Mouse (Mus musculus) forebrain, embryonic 14.5 days (tissue): Measurements from ENCODE around the gene Gpsm3. TPM values are rescaled to one million over a fixed set of nuclear protein-coding genes. Genes with fewer than 3 reads are reported as not detected.

Source experiments
- ATAC-seq: fragments of 200-750 bp; cut with Nextera tagmentation; 2 replicates; pipeline ENCODE4 v1.8.0; 2017; ENCODE audit warnings: mild to moderate bottlenecking, moderate library complexity
- DNase-seq: peaks from one replicate; pipeline ENCODE4 v3.0.0-alpha.2; 2015; ENCODE audit warnings: low spot score
- H3K27ac ChIP-seq: fragments of 300-500 bp; sonication (generic); 2 replicates; pipeline ENCODE4 v1.5.1; 2014; ENCODE audit warnings: low read depth, mild to moderate bottlenecking, control low read depth, low read length, moderate library complexity
- H3K27me3 ChIP-seq: fragments of 300-500 bp; sonication (generic); replicated peaks from 2 replicates; pipeline ENCODE4 v1.6.1; 2014; ENCODE audit warnings: low read length, control low read depth, mixed read lengths; ENCODE audit not compliant: control insufficient read depth, insufficient read depth
- H3K36me3 ChIP-seq: fragments of 300-500 bp; sonication (generic); 2 replicates; pipeline ENCODE4 v1.6.1; 2014; ENCODE audit warnings: low read length, control low read depth; ENCODE audit not compliant: control insufficient read depth, insufficient read depth
- H3K4me1 ChIP-seq: fragments of 300-500 bp; sonication (generic); 2 replicates; pipeline ENCODE4 v1.6.1; 2014; ENCODE audit warnings: antibody characterized with exemption, low read length, control low read depth; ENCODE audit not compliant: control insufficient read depth, insufficient read depth
- H3K4me2 ChIP-seq: fragments of 300-500 bp; sonication (generic); 2 replicates; pipeline ENCODE4 v1.6.1; 2014; ENCODE audit warnings: mild to moderate bottlenecking, control low read depth, low read length
- H3K4me3 ChIP-seq: fragments of 300-500 bp; sonication (generic); 2 replicates; pipeline ENCODE4 v1.5.1; 2014; ENCODE audit warnings: low read depth, low read length, control low read depth
- H3K9ac ChIP-seq: fragments of 300-500 bp; sonication (generic); 2 replicates; pipeline ENCODE4 v1.6.1; 2014; ENCODE audit warnings: mild to moderate bottlenecking, low read length, control low read depth, moderate library complexity
- H3K9me3 ChIP-seq: fragments of 300-500 bp; sonication (generic); replicated peaks from 2 replicates; pipeline ENCODE4 v1.6.1; 2016; ENCODE audit warnings: low read length, control low read depth, mixed read lengths; ENCODE audit not compliant: control insufficient read depth
- WGBS: fragments of 180-500 bp; shearing (Covaris S2); extraction: QIAGEN DNeasy Blood & Tissue Kit; methylation state at CpG from one replicate; pipeline ENCODE4 v1.1.7; 2014; 5-methylcytosine and 5-hydroxymethylcytosine counted together
- polyA plus RNA-seq: library from polyadenylated mRNA; unstranded; fragments of >200 nt; fragmentation: Nextera tagmentation; extraction: Ambion mirVana; gene quantifications from 2 replicates; pipeline ENCODE4 v1.2.1, GENCODE M21; 2014

Gpsm3 gene
- polyA plus RNA-seq, 1 experiment from 2014 or later = 3.7 TPM

GRCm38 (mm10) chr17:34568421-34568820 lies 21.2 kb upstream of the Gpsm3 start:
- H3K9me3 ChIP-seq = no peaks in the 10 kb centered on the region
- no peak overlapping the region for H3K27ac ChIP-seq
- H3K36me3 ChIP-seq = no peaks in the 10 kb centered on the region
- 74% methylated on average over 13 of the region's 13 CpGs for WGBS
- H3K4me2 ChIP-seq = no peak overlapping the region
- DNase-seq (no peak), ATAC-seq (no peak)
- H3K27me3 ChIP-seq = no peaks in the 10 kb centered on the region
- no peak overlapping the region for H3K4me3 ChIP-seq
- no peak overlapping the region for H3K9ac ChIP-seq
- no peaks in the 10 kb centered on the region for H3K4me1 ChIP-seq

GRCm38 (mm10) chr17:34569919-34570318 lies 19.7 kb upstream of the Gpsm3 start:
- no peak for ATAC-seq
- Histone ChIP-seq H3K36me3 (no peaks in the 10 kb centered on the region), H3K9ac (no peak overlapping the region), H3K4me1 (no peaks in the 10 kb centered on the region), H3K9me3 (no peaks in the 10 kb centered on the region), H3K4me3 (no peak overlapping the region), H3K4me2 (no peak overlapping the region), H3K27ac (no peak overlapping the region), H3K27me3 (no peaks in the 10 kb centered on the region)
- WGBS = 69% methylated on average over 4 of the region's 4 CpGs
- no peak for DNase-seq

GRCm38 (mm10) chr17:34571875-34572274 lies 17.7 kb upstream of the Gpsm3 start:
- Histone ChIP-seq H3K4me1 (no peaks in the 10 kb centered on the region), H3K4me2 (no peak overlapping the region), H3K4me3 (no peak overlapping the region), H3K27me3 (no peaks in the 10 kb centered on the region), H3K27ac (no peak overlapping the region), H3K9ac (no peak overlapping the region), H3K36me3 (no peaks in the 10 kb centered on the region), H3K9me3 (no peaks in the 10 kb centered on the region)
- no peak for ATAC-seq
- WGBS = 9% methylated on average over 5 of the region's 5 CpGs
- no peak for DNase-seq

GRCm38 (mm10) chr17:34572361-34572760 lies 17.2 kb upstream of the Gpsm3 start:
- DNase-seq (no peak), ATAC-seq (no peak)
- H3K27ac ChIP-seq = no peak overlapping the region
- no peaks in the 10 kb centered on the region for H3K4me1 ChIP-seq
- no peaks in the 10 kb centered on the region for H3K27me3 ChIP-seq
- H3K4me3 ChIP-seq = no peak overlapping the region
- whole genome bisulfite sequencing = 14% methylated on average over 15 of the region's 15 CpGs
- H3K9me3 ChIP-seq = no peaks in the 10 kb centered on the region
- H3K9ac ChIP-seq = no peak overlapping the region
- no peaks in the 10 kb centered on the region for H3K36me3 ChIP-seq
- H3K4me2 ChIP-seq = no peak overlapping the region

- no peak for DNase-seq
- Histone ChIP-seq H3K27me3 (no peaks in the 10 kb centered on the region), H3K9ac (no peak overlapping the region), H3K4me3 (no peak overlapping the region), H3K36me3 (no peaks in the 10 kb centered on the region), H3K4me1 (no peaks in the 10 kb centered on the region), H3K9me3 (no peaks in the 10 kb centered on the region), H3K4me2 (no peak overlapping the region), H3K27ac (no peak overlapping the region)
- ATAC-seq = no peak
- WGBS = 67% methylated on average over 5 of the region's 5 CpGs
These were observed 13.0 kb upstream of the Gpsm3 start for GRCm38 (mm10) chr17:34576577-34576976.

GRCm38 (mm10) chr17:34578070-34578469 lies 11.5 kb upstream of the Gpsm3 start:
- Histone ChIP-seq H3K27ac (no peak overlapping the region), H3K4me3 (no peak overlapping the region)
- WGBS = 84% methylated on average over 3 of the region's 3 CpGs

GRCm38 (mm10) chr17:34582528-34582927 lies 7.1 kb upstream of the Gpsm3 start:
- H3K36me3 ChIP-seq = no peaks in the 10 kb centered on the region
- H3K4me3 ChIP-seq = no peak overlapping the region
- H3K4me1 ChIP-seq = peaks cover 7% of the 10 kb centered on the region
- H3K27ac ChIP-seq = no peak overlapping the region
- no peaks in the 10 kb centered on the region for H3K27me3 ChIP-seq
- no peaks in the 10 kb centered on the region for H3K9me3 ChIP-seq
- no peak overlapping the region for H3K4me2 ChIP-seq
- no peak overlapping the region for H3K9ac ChIP-seq
- 89% methylated on average over 12 of the region's 12 CpGs for WGBS
- no peak for DNase-seq
- ATAC-seq = no peak

More at GRCm38 (mm10) chr17:34578070-34578469, 11.5 kb upstream of the Gpsm3 start:
- H3K4me2 ChIP-seq = no peak overlapping the region
- H3K9ac ChIP-seq = no peak overlapping the region
- H3K9me3 ChIP-seq = no peaks in the 10 kb centered on the region
- DNase-seq = no peak
- ATAC-seq = no peak
- no peaks in the 10 kb centered on the region for H3K36me3 ChIP-seq
- no peaks in the 10 kb centered on the region for H3K4me1 ChIP-seq
- H3K27me3 ChIP-seq = no peaks in the 10 kb centered on the region

GRCm38 (mm10) chr17:34583397-34583796 lies 6.2 kb upstream of the Gpsm3 start:
- WGBS = 77% methylated on average over 7 of the region's 7 CpGs
- Histone ChIP-seq H3K9ac (no peak overlapping the region), H3K36me3 (no peaks in the 10 kb centered on the region), H3K4me3 (no peak overlapping the region), H3K4me1 (peaks cover 7% of the 10 kb centered on the region), H3K27ac (no peak overlapping the region), H3K4me2 (no peak overlapping the region), H3K27me3 (no peaks in the 10 kb centered on the region), H3K9me3 (no peaks in the 10 kb centered on the region)
- DNase-seq (no peak), ATAC-seq (no peak)

- WGBS = 91% methylated on average over 8 of the region's 8 CpGs
- no peak overlapping the region for H3K9ac ChIP-seq
These were observed 5.8 kb upstream of the Gpsm3 start for GRCm38 (mm10) chr17:34583819-34584218.

More at GRCm38 (mm10) chr17:34583819-34584218, 5.8 kb upstream of the Gpsm3 start:
- ATAC-seq = no peak
- Histone ChIP-seq H3K4me3 (no peak overlapping the region), H3K4me2 (no peak overlapping the region), H3K36me3 (no peaks in the 10 kb centered on the region), H3K27ac (no peak overlapping the region), H3K4me1 (peaks cover 10% of the 10 kb centered on the region), H3K27me3 (no peaks in the 10 kb centered on the region), H3K9me3 (no peaks in the 10 kb centered on the region)
- DNase-seq = no peak
